Mouse (Mus musculus): ENCODE measurements around the gene Lrrc75a.

The Lrrc75a gene

GRCm38 (mm10) chr11:62621586-62622283 is 26.6 kb downstream of the Lrrc75a start:
- in situ Hi-C loops (cut with MboI, MseI) = no loop called here

GRCm38 (mm10) chr11:62621079-62621478 is 27.2 kb downstream of the Lrrc75a start:
- in situ Hi-C loops (cut with MboI, MseI) = no loop called here

DNA sequence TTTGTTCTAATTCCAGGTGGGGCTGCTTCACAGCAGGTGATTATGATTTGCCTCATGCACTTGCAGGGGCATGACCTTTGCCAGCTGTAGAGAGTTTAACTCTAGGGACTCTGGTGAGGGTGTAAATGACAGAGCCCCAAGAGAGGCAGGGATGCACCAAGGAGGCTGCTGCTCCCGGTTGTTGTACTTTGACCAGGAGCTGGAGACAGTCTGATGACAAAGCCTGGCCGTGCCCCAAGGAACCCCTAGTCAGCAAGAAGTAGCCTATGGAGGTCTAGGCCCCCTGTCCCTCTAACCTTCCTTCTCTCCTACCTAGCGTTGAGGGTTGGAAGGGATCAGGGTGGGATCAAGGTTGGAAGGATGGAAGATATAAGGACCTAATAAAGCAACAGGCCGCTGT is 32.9 kb downstream of the Lrrc75a start:
- in situ Hi-C loops (cut with MboI, MseI) = no loop called here

- in situ Hi-C loops (cut with MboI, MseI) = loop anchor here (5.0 kb wide), 1 partner anchor 62 kb away; no protein-coding TSS in a partner anchor
Observed at GRCm38 (mm10) chr11:62614876-62615410, 33.4 kb downstream of the Lrrc75a start.

DNA sequence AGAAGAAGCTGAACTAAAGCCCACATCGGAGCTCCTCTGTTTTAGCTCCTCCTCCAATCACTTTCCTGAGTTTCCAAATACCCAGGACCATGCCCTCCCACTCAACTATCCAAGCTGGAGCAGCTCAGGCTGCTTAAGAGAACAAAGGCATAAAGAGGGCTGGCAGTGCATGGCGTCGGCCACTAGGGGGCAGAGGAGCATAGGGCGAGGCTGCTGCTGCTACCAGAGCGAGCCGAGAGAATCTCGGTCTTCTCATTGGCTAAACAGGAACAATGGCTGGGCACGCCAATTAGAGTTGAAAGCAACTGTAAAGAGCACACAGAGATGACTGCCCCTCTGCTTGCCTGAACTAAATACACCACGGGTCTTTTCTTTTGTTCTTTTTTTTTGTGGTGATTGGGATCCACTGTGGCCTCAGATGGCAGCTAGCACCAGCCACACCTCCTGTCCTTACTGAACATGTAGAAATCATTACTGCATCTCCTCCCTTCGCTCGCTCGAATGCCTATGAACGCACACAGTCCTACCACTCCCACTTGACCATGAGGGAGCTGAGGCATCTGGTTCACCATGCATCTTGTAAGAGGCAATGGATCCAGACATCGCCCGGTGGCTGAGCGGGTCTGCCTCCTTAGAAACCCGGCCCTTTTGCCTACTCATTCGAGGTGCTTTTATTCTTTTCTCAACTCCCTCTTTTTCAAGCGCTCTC is 34.5 kb downstream of the Lrrc75a start:
- in situ Hi-C loops (cut with MboI, MseI) = loop anchor here (5.0 kb wide), 1 partner anchor 63 kb away; no protein-coding TSS in a partner anchor

GRCm38 (mm10) chr11:62612604-62613003 is 35.7 kb downstream of the Lrrc75a start:
- in situ Hi-C loops (cut with MboI, MseI) = loop anchor here (5.0 kb wide), 1 partner anchor 65 kb away; no protein-coding TSS in a partner anchor

GRCm38 (mm10) chr11:62610304-62610703 is 38.0 kb downstream of the Lrrc75a start:
- in situ Hi-C loops (cut with MboI, MseI) = loop anchor here (5.0 kb wide), 1 partner anchor 67 kb away; no protein-coding TSS in a partner anchor

DNA sequence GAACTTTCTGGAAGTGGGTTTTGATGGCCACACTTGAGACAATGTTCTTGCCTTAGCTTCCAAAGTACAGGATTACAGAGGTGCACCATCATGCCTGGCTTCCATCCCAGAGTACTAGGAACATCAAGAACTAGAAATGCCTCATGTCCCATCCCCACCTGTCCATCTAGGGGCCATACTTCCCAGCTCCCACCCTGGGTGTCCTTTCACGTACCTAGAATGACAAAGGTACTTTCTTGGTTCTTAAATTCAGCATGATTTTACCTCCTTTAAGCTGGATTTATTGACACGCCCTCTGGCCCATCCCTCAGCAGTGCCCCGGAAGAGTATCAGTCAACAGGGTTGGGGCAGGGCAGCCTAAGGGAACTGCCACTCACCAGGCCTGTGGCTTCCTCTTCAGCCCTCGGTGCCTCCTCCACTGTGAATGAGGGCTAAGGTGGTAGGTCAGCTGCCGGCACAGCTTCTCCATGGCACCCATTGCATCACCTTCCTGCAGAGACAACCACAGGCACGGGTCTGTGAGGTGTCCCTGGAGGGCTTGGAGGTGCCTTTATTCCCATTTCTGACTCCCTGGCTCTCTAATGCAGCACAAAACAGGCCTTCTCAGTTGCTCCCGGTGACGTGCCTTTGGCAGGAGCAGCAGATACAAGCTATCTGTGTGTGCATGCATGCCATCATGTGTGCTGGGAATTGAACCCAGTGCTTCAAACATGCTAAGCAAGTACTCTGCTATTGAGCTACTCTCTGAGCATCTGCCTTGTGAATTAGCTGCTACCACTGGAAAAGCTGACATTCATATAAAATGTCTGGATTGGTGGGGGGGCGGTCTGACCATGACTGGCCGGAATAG is 39.3 kb downstream of the Lrrc75a start:
- in situ Hi-C loops (cut with MboI, MseI) = no loop called here

DNA sequence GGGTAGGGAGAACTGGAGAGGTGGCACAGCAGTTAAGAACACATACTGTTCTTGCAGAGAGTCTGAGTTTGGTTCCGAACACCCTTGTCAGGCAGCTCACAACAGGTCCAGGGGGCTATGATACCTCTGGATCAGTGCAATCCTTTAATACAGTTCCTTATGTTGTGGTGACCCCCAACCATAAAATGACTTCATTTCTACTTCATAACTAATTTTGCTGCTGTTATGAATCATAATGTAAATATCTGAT is 40.4 kb downstream of the Lrrc75a start:
- in situ Hi-C loops (cut with MboI, MseI) = no loop called here

- in situ Hi-C loops (cut with MboI, MseI) = no loop called here
Observed at GRCm38 (mm10) chr11:62607170-62607951, 41.0 kb downstream of the Lrrc75a start.

GRCm38 (mm10) chr11:62606299-62607169 is 41.8 kb downstream of the Lrrc75a start:
- in situ Hi-C loops (cut with MboI, MseI) = no loop called here

DNA sequence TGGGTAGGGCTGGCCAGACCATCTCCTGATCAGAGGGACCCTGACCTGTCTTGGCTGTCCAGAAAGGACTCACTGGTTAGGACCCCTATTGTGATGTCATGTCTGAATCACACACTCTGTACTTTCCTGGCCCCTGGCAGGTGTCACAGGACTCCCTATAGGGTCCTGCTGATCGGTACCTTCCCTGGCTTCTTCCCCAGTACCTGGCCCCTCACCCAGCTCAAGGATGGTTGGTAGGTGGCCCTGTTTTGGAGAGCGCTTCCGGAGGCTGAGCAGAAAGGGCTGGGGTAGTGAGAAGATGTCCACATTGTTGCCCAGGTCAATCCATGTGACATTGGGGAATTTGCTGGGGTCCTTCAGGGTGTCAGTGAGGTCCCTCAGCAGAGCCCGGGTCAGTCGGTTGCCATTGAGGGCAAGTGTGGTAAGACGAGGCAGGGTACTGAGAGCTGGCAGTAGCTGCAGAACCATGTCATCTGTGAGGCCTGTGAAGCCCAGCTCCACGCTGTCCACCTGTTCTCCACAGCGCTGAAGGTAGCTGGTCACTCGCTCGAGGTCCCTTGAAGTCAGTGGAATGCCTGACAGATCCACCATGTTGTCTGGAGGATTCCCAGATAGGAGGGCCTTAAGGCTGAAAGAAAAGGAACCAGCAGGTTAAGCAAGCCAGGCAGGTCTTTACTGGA is 42.6 kb downstream of the Lrrc75a start:
- in situ Hi-C loops (cut with MboI, MseI) = no loop called here

- in situ Hi-C loops (cut with MboI, MseI) = no loop called here
Observed at GRCm38 (mm10) chr11:62604886-62605618, 43.3 kb downstream of the Lrrc75a start.

GRCm38 (mm10) chr11:62604123-62604706 is 44.1 kb downstream of the Lrrc75a start:
- in situ Hi-C loops (cut with MboI, MseI) = no loop called here

DNA sequence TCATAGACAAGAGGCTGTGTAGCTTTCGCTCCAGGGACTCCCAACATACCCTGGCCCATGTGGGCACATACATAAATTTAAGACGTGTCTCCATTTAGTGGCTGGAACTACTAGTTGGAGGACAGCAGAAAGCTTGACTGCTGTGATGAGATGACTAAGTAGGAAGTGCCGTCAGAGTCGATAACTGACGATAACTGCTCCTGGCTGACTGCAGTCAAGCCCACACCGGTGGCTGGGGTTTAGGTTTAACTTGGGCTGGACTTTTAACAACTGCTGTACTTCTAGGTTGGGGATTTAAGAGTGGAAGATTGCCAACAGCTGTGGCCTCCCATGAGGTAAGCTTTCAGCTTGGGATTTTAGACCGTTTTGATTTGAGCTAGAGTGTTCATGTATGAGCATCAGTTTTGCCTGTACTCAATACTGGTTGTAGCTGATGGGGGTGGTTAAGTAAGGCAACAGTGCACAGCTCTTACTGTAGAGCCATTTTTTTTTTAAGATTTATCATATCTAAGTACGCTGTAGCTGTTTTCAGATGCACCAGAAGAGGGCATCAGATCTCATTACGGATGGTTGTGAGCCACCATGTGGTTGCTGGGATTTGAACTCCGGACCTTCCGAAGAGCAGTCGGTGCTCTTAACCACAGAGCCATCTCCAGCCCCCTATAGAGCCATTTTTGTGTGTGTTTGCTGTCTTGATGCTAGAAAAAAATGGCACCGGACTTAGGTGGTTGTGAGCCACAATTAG is 44.8 kb downstream of the Lrrc75a start:
- in situ Hi-C loops (cut with MboI, MseI) = no loop called here

GRCm38 (mm10) chr11:62602619-62603311 is 45.6 kb downstream of the Lrrc75a start:
- in situ Hi-C loops (cut with MboI, MseI) = no loop called here
